Mouse (Mus musculus) limb, embryonic 13.5 days (tissue): ENCODE measurements around the gene Chac1. TPM values are rescaled to one million over a fixed set of nuclear protein-coding genes. Genes with fewer than 3 reads are reported as not detected.

Experiments used
- ATAC-seq: fragments of 200-750 bp; cut with Nextera tagmentation; 2 replicates; pipeline ENCODE4 v1.8.0; 2017; ENCODE audit warnings: low read depth, moderate number of reproducible peaks, moderate TSS enrichment; ENCODE audit not compliant: low FRiP score
- H3K27ac ChIP-seq: fragments of 300-500 bp; sonication (generic); 2 replicates; pipeline ENCODE4 v1.5.1; 2015; ENCODE audit warnings: inconsistent platforms, mild to moderate bottlenecking, moderate library complexity
- H3K27me3 ChIP-seq: fragments of 300-500 bp; sonication (generic); 2 replicates; pipeline ENCODE4 v1.6.1; 2015; ENCODE audit warnings: mild to moderate bottlenecking, inconsistent platforms
- H3K36me3 ChIP-seq: fragments of 300-500 bp; sonication (generic); 2 replicates; pipeline ENCODE4 v1.6.1; 2015; ENCODE audit warnings: inconsistent platforms, mild to moderate bottlenecking, moderate library complexity
- H3K4me1 ChIP-seq: fragments of 300-500 bp; sonication (generic); 2 replicates; pipeline ENCODE4 v1.6.1; 2015; ENCODE audit warnings: inconsistent platforms
- H3K4me2 ChIP-seq: fragments of 300-500 bp; sonication (generic); replicated peaks from 2 replicates; pipeline ENCODE4 v1.6.1; 2015; ENCODE audit warnings: inconsistent platforms, mild to moderate bottlenecking, moderate library complexity
- H3K4me3 ChIP-seq: fragments of 300-500 bp; sonication (generic); 2 replicates; pipeline ENCODE4 v1.5.1; 2015; ENCODE audit warnings: moderate library complexity, mild to moderate bottlenecking, inconsistent platforms
- H3K9ac ChIP-seq: fragments of 300-500 bp; sonication (generic); 2 replicates; pipeline ENCODE4 v1.6.1; 2015; ENCODE audit warnings: mild to moderate bottlenecking, inconsistent platforms
- H3K9me3 ChIP-seq: fragments of 300-500 bp; sonication (generic); 2 replicates; pipeline ENCODE4 v1.6.1; 2016; ENCODE audit warnings: inconsistent platforms
- polyA plus RNA-seq: library from polyadenylated mRNA; unstranded; fragments of >200 nt; fragmentation: Nextera tagmentation; extraction: Ambion mirVana; gene quantifications from 2 replicates; pipeline ENCODE4 v1.2.1, GENCODE M21; 2015

The Chac1 gene
- polyA plus RNA-seq, 1 experiment from 2014 or later: 0.70 TPM

GRCm38 (mm10) chr2:119399313-119399712 is 48.3 kb downstream of the Chac1 start:
- no peak overlapping the region for H3K9ac ChIP-seq
- peaks cover 45% of the 10 kb centered on the region for H3K36me3 ChIP-seq
- no peak overlapping the region for H3K4me3 ChIP-seq
- H3K9me3 ChIP-seq: no peaks in the 10 kb centered on the region
- no peaks in the 10 kb centered on the region for H3K27me3 ChIP-seq
- ATAC-seq: no peak
- H3K27ac ChIP-seq: no peak overlapping the region
- H3K4me1 ChIP-seq: no peaks in the 10 kb centered on the region
- no peak overlapping the region for H3K4me2 ChIP-seq

Other genes with a start within 250 kb of the Chac1 start
- gene Rad51, start 238.4 kb upstream of the Chac1 start, polyA plus RNA-seq: 47.1 and 47.9 TPM in 2 replicates
- gene Rmdn3, start 194.2 kb upstream of the Chac1 start, polyA plus RNA-seq: 41.4 and 44.4 TPM in 2 replicates
- gene Gchfr, start 183.5 kb upstream of the Chac1 start, polyA plus RNA-seq: 5.8 and 6.5 TPM in 2 replicates
- 0.47 and 0.75 TPM in 2 replicates for gene Gm14137, start 176.7 kb upstream of the Chac1 start, polyA plus RNA-seq
- gene Zfyve19, start 142.6 kb upstream of the Chac1 start, polyA plus RNA-seq: 58.3 and 61.1 TPM in 2 replicates
- gene Dnajc17, start 142.4 kb upstream of the Chac1 start, polyA plus RNA-seq: 23.1 and 25.4 TPM in 2 replicates
- not detected in 2 replicates for gene Ppp1r14d, start 121.3 kb upstream of the Chac1 start, polyA plus RNA-seq
- gene Spint1, start 113.9 kb upstream of the Chac1 start, polyA plus RNA-seq: 8.0 and 9.4 TPM in 2 replicates
- 11.1 and 11.5 TPM in 2 replicates for gene Rhov, start 80.0 kb upstream of the Chac1 start, polyA plus RNA-seq
- 21.0 and 21.5 TPM in 2 replicates for gene Vps18, start 62.5 kb upstream of the Chac1 start, polyA plus RNA-seq
- 5.4 TPM in 2 replicates for gene Dll4, start 25.4 kb upstream of the Chac1 start, polyA plus RNA-seq
- gene Ino80, start 126.5 kb downstream of the Chac1 start, polyA plus RNA-seq: 4.2 and 4.5 TPM in 2 replicates
- gene Exd1, start 196.4 kb downstream of the Chac1 start, polyA plus RNA-seq: 0.23 and 0.36 TPM in 2 replicates
- 63.0 and 64.3 TPM in 2 replicates for gene Chp1, start 196.5 kb downstream of the Chac1 start, polyA plus RNA-seq